Mouse (Mus musculus) left cerebral cortex, postnatal 36 days (tissue): ENCODE measurements around the gene Tmc1. TPM values are rescaled to one million over a fixed set of nuclear protein-coding genes. Genes with fewer than 3 reads are reported as not detected.
A peak's percentile ranks its signal among the peaks of the same experiment; 100 is the strongest.

Experiments
- DNase-seq, 2 experiments: peaks; one replicate each; pipeline ENCODE4 v3.0.0; 2021 to 2022; ENCODE audit warnings: low spot score in 2 of 2, mixed read lengths in 1 of 2
- intact Hi-C: fragments of 180-260 bp; cut with DNase I; formaldehyde crosslinking; loops from one replicate; pipeline ENCODE4 v1.15.1; 2025
- total RNA-seq, 2 experiments: library from RNA; stranded (reverse); gene quantifications; 2 replicates each; pipeline ENCODE4 v1.2.3; 2021

Gene Tmc1
- total RNA-seq, 2 experiments from 2014 or later: 0.22 to 0.41 TPM

- intact Hi-C loops: no loop called here
- no peak for DNase-seq
Measured at GRCm38 (mm10) chr19:20836055-20836845, 117.8 kb downstream of the Tmc1 start.

GRCm38 (mm10) chr19:20834895-20835294, 119.1 kb downstream of the Tmc1 start:
- intact Hi-C loops: no loop called here

GRCm38 (mm10) chr19:20799460-20799859, 154.5 kb downstream of the Tmc1 start:
- intact Hi-C loops: loop anchor here (5.0 to 10.0 kb wide), 3 partner anchors 475 to 945 kb away; partner anchors contain the start of gene Zfand5
- no peak for DNase-seq

More at GRCm38 (mm10) chr19:20834895-20835294, 119.1 kb downstream of the Tmc1 start:
- no peak for DNase-seq

GRCm38 (mm10) chr19:20797558-20798101, 156.4 kb downstream of the Tmc1 start:
- no peak for DNase-seq
- intact Hi-C loops: loop anchor here (1.0 to 10.0 kb wide), 4 partner anchors 477 to 947 kb away; partner anchors contain the start of gene Zfand5

GRCm38 (mm10) chr19:20796001-20796400, 158.0 kb downstream of the Tmc1 start:
- no peak for DNase-seq
- intact Hi-C loops: loop anchor here (5.0 to 10.0 kb wide), 3 partner anchors 479 to 949 kb away; partner anchors contain the start of gene Zfand5

- intact Hi-C loops: loop anchor here (5.0 to 10.0 kb wide), 3 partner anchors 480 to 950 kb away; partner anchors contain the start of gene Zfand5
- DNase-seq: no peak
Measured at GRCm38 (mm10) chr19:20794999-20795398, 159.0 kb downstream of the Tmc1 start.

- DNase-seq: peak; percentile 42 to 45
- intact Hi-C loops: loop anchor here (10.0 kb wide), 2 partner anchors 482 to 952 kb away; partner anchors contain the start of gene Zfand5
Measured at GRCm38 (mm10) chr19:20792811-20793210, 161.2 kb downstream of the Tmc1 start.

- intact Hi-C loops: no loop called here
- DNase-seq: no peak
Measured at GRCm38 (mm10) chr19:20787289-20787688, 166.7 kb downstream of the Tmc1 start.

GRCm38 (mm10) chr19:20775681-20776080, 178.3 kb downstream of the Tmc1 start:
- intact Hi-C loops: no loop called here
- DNase-seq: no peak

- DNase-seq: no peak
- intact Hi-C loops: no loop called here
Measured at GRCm38 (mm10) chr19:20773941-20774340, 180.1 kb downstream of the Tmc1 start.

GRCm38 (mm10) chr19:20764214-20764613, 189.8 kb downstream of the Tmc1 start:
- intact Hi-C loops: loop anchor here (10.0 kb wide), 2 partner anchors 319 to 399 kb away; no protein-coding TSS in a partner anchor
- DNase-seq: no peak

- DNase-seq: no peak
- intact Hi-C loops: loop anchor here (10.0 kb wide), 2 partner anchors 317 to 397 kb away; no protein-coding TSS in a partner anchor
Measured at GRCm38 (mm10) chr19:20761675-20762426, 192.2 kb downstream of the Tmc1 start.

- intact Hi-C loops: loop anchor here (10.0 kb wide), 2 partner anchors 316 to 396 kb away; no protein-coding TSS in a partner anchor
- DNase-seq: no peak
Measured at GRCm38 (mm10) chr19:20761119-20761518, 192.9 kb downstream of the Tmc1 start.

GRCm38 (mm10) chr19:20744630-20745029, 209.4 kb downstream of the Tmc1 start:
- intact Hi-C loops: no loop called here
- no peak for DNase-seq

Other genes with a start within 250 kb of the Tmc1 start
- 1 to 10 TPM in 1 of 2 experiments, under 1 TPM in 1; 1.00 to 1.7 TPM for gene Aldh1a7, start 226.6 kb downstream of the Tmc1 start, total RNA-seq